Mouse (Mus musculus) heart, adult 9 months (tissue): ENCODE results near the gene Hps4.
"Not testable (repeated sequence)": the region's sequence is repeated elsewhere in the genome, so short reads cannot be mapped to it uniquely, and the experiment has no call there.

Experiments
- DNase-seq, 2 experiments: peaks; one replicate each; pipeline ENCODE4 v3.0.0; 2022; ENCODE audit warnings: low spot score in 2 of 2

The Hps4 gene

DNA sequence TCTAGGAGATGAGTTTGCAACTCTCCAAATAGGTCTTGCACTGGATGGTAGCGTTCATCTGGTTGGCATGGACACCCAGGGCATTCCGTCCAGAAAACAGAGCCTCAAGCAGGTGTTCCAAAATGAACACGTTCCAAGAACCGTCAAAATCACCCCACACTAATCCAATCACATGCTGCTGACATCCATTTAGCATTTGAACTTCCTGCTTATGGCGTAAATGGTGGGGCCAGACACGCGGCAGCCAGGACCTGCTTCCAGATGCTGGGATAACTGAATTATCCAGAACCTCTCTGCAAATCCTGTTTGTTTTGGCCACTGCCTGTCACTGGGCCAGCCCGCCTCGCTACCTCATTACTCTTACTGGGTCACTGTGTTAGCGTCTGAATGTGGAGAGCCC is 56.4 kb downstream of the Hps4 start:
- DNase-seq, result no peak

DNA sequence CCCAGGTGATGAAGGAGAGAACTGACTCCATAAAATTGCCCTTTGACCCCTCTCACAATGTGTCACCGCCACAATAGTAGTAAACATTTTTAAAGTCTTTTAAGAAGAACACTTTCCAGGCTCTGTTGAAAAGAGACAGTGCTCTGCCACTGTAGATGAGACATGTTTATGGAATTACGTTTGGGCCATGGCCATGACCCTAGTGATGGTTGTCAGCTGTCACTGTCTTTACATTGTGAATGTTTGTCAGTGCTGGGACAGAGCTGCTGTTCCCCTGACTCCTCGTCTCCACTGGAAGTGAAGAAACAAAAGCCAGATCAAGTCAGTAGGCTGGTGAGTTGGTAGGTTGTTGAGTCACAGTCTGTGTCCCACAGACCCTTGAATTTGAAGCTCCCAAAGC is 59.6 kb downstream of the Hps4 start:
- no peak for DNase-seq

DNA sequence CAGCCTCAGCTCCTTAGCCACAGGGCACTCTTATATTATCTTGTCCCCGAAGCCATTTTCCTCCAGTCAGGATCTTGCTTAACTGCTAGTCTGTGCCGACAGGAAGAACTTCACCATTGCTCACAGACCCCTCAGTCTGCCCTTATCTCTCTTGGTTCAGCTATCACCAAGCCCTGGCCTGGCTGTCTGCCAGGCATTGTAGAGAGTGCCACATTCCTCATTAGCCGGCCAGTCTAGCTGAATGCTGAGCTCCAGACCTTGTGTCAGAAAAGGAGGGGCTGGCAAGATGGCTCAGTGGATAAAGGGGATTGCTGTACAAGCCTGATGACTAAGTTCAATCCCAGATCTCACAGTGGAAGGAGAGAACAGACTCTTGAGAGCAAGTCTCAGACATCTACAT is 63.1 kb downstream of the Hps4 start:
- DNase-seq, result no peak

DNA sequence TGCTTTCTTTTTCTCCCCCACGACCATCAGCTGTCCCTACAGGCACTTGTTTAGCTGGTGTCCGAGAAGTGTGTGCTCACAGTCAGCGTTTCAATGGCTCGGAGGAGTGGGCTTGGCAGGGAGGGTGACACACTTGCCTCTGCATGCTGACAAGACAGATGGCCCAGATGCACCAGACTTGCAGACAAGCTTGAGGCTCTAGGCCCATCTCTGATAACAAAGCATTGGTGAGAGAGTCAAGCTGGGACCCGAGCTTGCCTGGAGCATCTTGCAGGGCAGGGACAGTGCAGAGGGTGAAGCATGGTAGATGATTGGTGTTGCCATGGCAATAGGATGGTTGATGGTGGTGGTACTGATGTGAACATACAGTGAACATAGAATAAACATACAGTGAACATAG is 66.4 kb downstream of the Hps4 start:
- DNase-seq, result no peak

DNA sequence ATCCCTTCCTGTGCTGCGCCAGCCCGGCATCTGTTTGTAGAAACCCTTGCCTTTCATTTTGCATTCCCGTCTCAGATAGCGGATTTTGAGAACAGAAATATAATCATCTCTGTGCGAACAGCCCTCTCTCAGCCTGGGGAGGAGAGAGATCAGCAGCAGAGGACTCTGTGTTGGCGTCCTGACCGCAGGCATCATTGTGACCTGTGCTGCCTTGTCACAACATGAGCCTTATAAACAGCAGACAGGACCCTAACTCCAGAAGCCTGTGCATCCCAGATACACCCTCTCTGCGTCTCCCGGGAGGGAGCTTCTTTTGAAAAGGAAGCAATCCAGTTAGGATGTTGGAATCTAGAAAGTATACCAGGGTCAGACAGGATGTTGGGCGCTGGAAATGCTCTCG is 68.2 kb downstream of the Hps4 start:
- DNase-seq, result no peak

DNA sequence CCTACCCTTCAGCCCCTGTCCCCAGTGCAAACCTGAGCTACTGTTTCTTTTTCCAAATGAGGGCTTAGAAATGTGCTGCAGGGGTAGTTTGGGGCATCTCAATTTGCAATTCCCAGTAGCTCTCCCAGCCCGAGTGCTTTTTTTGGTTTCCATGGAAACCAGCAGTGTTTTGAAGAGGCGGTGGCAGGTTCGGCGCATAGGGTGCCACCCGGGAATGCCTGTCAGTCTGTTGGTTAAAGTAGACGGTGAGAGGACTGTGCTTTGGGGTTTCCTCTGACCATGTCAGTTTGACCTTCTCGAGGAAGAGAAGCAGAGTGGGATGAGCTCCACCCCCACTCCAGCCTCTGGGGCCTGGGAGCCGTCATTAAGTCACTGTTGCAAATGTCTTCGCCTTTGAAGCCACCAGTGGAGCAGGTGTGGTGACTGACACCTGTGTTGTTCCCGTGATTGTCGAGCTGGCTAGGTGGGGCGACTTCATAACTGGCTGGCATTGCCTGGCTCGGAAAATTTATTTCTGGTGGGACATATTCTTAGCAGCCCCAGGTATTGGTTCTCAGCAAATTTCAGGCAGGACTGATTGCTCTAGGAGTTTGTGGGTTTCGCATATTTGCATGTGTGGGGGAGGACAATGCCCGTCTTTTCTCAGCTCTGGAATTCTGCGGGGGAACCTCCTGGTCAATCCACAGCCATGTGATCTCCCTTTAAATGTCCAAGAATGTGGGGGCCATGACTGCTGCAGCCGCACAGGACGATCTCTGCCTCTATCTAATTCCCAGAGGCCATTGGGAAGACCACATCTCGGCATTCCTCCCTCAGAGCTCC is 68.8 kb downstream of the Hps4 start:
- no peak for DNase-seq

DNA sequence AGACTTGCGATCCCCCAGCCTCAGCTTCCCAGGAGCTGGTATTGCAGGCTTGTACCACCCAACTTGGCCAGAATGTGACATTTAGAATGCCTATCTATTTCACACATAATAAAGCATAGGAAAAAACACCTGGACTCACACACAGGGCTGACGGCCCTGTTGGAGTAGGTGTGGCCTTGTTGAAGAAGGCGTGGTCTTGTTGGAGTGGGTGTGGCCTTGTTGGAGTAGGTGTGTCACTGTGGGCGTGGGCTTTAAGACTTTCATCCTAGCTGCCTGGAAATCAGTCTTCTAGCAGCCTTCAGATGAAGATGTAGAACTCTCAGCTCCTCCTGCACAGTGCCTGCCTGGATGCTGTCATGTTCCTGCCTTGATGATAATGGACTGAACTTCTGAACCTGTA is 69.9 kb downstream of the Hps4 start:
- not testable (repeated sequence) for DNase-seq

DNA sequence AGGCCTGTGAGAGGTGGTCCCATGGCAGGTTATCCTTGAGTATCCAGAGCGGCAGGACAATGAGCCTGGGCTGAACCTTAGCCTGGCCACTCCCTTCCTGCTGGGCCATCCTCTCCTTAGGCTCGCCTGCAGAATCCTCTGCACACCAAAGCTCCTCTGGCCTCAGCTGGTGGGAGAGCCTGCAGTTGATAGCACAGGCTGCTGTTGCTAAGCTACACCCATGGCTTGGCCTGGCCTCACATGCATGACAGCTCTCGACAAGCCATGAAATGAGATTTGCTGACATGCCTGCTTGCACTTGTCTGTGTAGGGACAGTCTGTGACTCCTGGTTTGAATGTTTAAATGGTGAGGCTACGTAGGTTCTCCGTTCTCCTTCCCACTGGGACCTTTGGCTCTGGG is 73.8 kb downstream of the Hps4 start:
- DNase-seq, result no peak

DNA sequence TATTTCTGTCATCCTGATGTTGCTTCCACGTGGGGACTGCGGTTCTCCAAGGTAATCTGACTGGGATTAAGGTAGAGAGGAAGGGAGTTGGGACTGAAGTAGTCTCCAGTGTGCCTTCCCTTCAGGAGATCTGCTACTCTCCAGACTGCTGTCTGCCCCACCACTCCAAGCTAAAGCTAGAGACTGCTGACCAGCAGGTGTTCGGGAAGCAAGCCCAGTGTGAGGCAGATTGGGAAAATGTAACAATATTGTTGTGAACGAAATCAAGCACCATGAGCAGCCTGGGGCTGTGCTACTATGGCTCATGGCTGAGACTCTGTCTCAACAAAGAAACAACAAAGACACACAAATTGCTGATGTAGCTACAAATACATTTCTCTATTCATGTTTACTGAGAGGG is 75.1 kb downstream of the Hps4 start:
- DNase-seq, result no peak

DNA sequence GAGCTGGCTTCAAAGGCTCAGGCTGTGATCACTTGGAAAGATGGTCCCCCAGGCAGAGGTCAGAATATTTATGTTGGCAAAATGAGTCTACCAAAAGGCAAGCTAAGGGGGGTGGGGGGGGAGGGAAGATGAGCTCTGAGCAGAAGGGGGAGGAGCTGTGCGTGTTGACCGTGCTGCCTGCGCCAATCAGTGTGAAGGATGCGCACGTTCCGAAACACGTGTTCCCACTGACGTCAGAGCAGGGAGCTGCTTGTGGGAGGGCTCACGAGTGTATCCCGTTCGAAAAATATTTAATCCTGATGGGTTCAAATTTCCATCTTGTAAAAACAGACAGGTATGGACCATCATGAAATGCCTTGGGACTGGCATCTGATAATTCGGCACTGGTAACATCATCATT is 76.7 kb downstream of the Hps4 start:
- no peak for DNase-seq

DNA sequence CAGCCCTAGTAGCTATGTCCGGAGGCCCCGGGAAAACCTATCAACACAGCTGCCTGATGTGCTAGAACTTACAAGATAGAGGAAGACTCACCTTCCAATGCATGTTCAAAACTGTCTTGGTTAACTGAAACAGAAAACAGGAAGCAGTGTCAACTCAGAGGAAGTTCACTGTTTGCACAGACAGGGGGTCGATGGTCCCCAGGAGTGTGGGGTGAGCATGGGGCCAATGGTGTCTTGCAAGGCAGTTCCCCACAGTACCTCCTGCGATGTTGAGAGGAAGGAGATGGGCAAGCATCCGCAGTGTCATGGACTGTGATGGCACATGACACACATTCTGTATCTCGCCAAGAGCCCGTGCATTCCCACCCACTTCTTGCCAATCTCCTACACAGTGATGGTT is 83.8 kb downstream of the Hps4 start:
- DNase-seq, result no peak

DNA sequence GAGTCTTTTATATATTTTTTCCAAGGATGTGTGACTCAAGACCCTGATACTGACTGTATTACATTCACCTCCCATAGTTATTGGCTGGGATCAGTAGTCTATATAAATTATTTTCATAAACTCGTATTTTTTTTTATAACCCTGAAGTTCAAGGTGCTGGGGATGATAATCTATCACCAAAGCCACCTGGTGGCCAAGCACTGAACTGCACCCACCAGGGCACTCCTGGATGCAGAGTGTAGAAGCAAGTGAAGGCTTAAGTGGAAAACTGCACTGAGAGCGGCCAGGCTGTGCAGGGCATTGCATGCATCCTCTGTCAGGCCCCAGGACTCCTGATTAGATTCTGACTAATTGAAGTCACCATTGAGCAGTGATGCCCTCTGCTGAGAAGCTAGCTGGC is 84.4 kb downstream of the Hps4 start:
- peak in 1 of 2 experiments; percentile 8 for DNase-seq
